Mouse (Mus musculus): ENCODE results near the gene Zhx3.

The Zhx3 gene

DNA sequence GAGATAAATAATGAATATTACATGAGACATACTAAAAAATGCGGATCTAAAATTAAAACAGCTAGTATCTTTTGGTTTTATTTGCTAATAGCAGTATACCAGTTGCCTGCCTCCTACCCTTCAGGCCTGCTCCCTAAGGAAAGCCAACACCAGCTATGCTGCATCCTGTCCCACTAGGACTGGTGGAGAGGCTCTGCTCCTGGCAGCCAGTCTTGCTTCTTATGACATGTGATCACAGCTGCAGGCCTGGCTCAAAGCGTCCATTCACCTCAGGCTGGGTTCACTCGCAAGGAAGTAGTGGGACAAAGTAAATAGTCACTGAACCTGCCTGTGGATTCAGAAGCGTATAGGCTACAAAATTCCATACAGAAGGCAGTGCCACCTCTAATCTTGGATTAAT is 11.1 kb upstream of the Zhx3 start:
- DNase-seq (ENCODE audit: low read depth in 1 of 2, low spot score in 2 of 2) = no peak

- no peak for DNase-seq (ENCODE audit: low read depth in 1 of 2, low spot score in 2 of 2)
Observed at GRCm38 (mm10) chr2:160882436-160882835, 9.6 kb upstream of the Zhx3 start.

GRCm38 (mm10) chr2:160881462-160882101 is 8.8 kb upstream of the Zhx3 start:
- DNase-seq (ENCODE audit: low read depth in 1 of 2, low spot score in 2 of 2) = no peak

DNA sequence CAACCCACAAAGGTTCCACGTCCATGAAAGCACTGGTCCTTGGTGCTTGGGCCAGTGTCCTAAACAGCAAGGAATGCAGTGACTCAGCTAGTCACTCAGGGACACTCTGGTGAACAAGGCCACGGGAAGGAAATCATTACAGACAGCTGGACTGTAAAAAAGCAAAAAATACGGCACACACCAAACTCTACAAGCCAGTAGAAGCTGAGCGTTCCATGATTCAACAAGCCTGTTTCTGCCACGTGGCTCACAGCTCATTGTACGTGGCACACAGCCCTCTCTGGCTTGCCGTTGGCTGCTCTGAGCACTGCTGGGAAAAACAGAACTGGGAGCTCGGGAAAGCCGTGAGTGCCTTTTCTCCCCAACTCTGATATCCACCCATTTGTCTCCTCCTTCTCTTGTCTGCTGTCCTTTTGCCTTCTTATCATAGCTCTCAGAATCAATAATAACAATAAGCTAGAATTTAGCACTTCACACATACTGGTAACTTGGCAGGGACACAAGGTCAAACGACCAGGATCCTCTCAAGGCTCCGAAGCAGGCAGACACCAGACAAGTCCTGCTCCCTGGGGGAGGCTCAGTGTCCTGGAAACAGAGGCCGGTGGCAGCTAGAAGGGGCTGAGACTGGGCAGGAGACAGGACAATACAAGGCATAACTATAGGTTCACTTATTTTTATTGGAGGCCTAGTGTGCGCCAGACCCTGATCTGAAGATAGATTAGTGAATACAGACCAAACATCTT is 7.8 kb upstream of the Zhx3 start, which contains the start of gene Lpin3:
Gene Lpin3, plus strand, starts transcription at position 218 of the 743 bp plus-strand sequence.
- no peak for DNase-seq (ENCODE audit: low read depth in 1 of 2, low spot score in 2 of 2)

GRCm38 (mm10) chr2:160876115-160876514 is 3.3 kb upstream of the Zhx3 start:
- no peak for DNase-seq (ENCODE audit: low read depth in 1 of 2, low spot score in 2 of 2)

- DNase-seq (ENCODE audit: low read depth in 1 of 2, low spot score in 2 of 2) = no peak
Observed at GRCm38 (mm10) chr2:160874231-160874877, 1.6 kb upstream of the Zhx3 start.

- no peak for DNase-seq (ENCODE audit: low read depth in 1 of 2, low spot score in 2 of 2)
Observed at GRCm38 (mm10) chr2:160872395-160872794, 403 bp downstream of the Zhx3 start.

- DNase-seq (ENCODE audit: low read depth in 1 of 2, low spot score in 2 of 2) = no peak
Observed at GRCm38 (mm10) chr2:160871310-160871709, 1.5 kb downstream of the Zhx3 start.

DNA sequence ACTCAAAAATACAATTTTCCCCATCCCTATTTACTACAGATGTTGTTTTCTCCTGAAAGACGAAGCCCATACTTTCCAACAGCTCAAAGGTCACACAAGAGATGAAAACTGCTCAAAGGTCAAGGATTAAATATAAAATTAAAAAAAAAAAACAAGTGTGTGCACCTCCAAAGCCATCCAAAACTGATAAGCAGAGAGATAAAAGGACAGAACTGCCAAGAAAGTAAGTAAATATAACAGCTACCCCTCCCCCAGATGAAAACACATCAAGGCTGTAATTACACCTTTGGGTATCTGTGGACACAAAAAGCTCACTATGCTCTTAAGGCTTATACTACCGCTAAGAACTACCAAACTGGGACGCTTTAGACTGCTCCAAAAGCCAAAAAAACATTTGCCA is 3.4 kb downstream of the Zhx3 start:
- DNase-seq (ENCODE audit: low read depth in 1 of 2, low spot score in 2 of 2) = no peak

GRCm38 (mm10) chr2:160865266-160865665 is 7.5 kb downstream of the Zhx3 start:
- no peak for DNase-seq (ENCODE audit: low read depth in 1 of 2, low spot score in 2 of 2)

GRCm38 (mm10) chr2:160864112-160864511 is 8.7 kb downstream of the Zhx3 start:
- DNase-seq (ENCODE audit: low read depth in 1 of 2, low spot score in 2 of 2) = no peak

- DNase-seq (ENCODE audit: low read depth in 1 of 2, low spot score in 2 of 2) = no peak
Observed at GRCm38 (mm10) chr2:160860363-160860762, 12.4 kb downstream of the Zhx3 start.

- DNase-seq (ENCODE audit: low read depth in 1 of 2, low spot score in 2 of 2) = no peak
Observed at GRCm38 (mm10) chr2:160856359-160857102, 16.3 kb downstream of the Zhx3 start.

DNA sequence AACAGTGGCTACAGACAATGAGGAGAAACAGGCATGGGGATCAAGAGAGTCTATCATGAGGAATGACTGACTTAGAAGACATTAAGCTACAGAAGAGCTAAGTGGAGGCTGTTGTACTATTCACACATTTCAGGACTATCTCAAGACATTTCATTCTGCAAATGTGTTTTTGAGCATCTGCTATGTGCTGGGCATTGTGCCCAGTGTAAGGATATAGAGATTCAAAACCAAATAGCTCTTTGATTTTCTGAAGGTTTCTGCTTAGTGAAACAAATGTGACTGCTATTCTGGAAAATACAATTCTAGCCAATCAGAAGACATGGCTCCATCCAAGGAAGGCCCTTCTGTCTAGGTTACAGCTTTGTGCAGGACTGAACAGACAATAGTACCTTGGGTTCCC is 18.1 kb downstream of the Zhx3 start:
- DNase-seq (ENCODE audit: low read depth in 1 of 2, low spot score in 2 of 2) = no peak

- DNase-seq (ENCODE audit: low read depth in 1 of 2, low spot score in 2 of 2) = no peak
Observed at GRCm38 (mm10) chr2:160850360-160850759, 22.4 kb downstream of the Zhx3 start.

GRCm38 (mm10) chr2:160849617-160850240 is 23.1 kb downstream of the Zhx3 start:
- no peak for DNase-seq (ENCODE audit: low read depth in 1 of 2, low spot score in 2 of 2)

- DNase-seq (ENCODE audit: low read depth in 1 of 2, low spot score in 2 of 2) = no peak
Observed at GRCm38 (mm10) chr2:160848186-160848585, 24.6 kb downstream of the Zhx3 start.

- no peak for DNase-seq (ENCODE audit: low read depth in 1 of 2, low spot score in 2 of 2)
Observed at GRCm38 (mm10) chr2:160847664-160848063, 25.1 kb downstream of the Zhx3 start.

- DNase-seq (ENCODE audit: low read depth in 1 of 2, low spot score in 2 of 2) = no peak
Observed at GRCm38 (mm10) chr2:160840838-160841237, 32.0 kb downstream of the Zhx3 start.

DNA sequence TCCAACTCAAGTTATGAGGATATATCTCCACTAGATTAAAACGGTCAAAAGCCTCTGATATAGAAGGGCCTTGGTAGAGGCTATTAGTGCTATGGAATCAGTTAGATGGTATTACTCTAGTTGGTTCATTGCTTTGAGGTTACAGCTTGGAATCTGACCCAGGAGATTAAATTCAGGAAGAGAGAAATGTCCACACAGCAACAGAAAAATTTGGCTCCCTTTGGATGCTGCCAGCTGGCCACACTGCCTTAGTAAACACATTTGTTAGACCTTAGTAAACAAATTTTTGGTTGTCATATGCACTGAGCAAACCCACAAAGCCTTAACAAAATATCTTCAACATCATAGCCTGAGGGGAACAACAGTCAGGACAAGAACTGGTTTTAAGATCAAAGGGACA is 62.0 kb downstream of the Zhx3 start:
- no peak for DNase-seq (ENCODE audit: low read depth in 1 of 2, low spot score in 2 of 2)

- DNase-seq (ENCODE audit: low read depth in 1 of 2, low spot score in 2 of 2) = no peak
Observed at GRCm38 (mm10) chr2:160810376-160810775, 62.4 kb downstream of the Zhx3 start.

Measured in monocyte, adult 2 months (primary cell).